Mouse (Mus musculus): Measurements from ENCODE around the gene Hapln2.

DNA sequence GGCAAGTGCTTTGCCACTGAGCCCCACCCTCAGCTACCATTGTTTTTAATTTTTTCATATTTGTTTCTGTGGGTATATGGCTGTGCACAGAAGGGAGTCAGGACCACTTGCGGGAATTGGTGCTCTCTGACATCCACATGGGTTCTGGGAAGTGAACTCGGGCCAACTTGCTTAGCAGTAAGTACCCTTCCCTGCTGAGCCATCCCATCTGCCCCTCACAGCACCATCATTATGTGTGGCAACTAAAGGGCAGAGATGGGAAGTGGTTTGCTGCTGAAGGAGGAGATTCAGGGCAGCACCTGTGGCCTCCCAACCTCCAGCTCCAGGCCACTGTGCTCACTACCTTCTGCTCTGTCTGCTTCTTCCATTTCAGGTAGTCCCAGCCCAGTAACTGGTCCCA lies 46.2 kb upstream of the Hapln2 start:
- no peak for TF ChIP-seq CTCF (IDR thresholded peaks at IDR 0.05; ENCODE audit: low read depth)
- no peak for TF ChIP-seq EP300 (IDR thresholded peaks at IDR 0.05; ENCODE audit: low read depth)
